Mouse (Mus musculus) bone marrow macrophage, adult 2 months (primary cell): ENCODE measurements around the gene Cd9. TPM values are rescaled to one million over a fixed set of nuclear protein-coding genes. Genes with fewer than 3 reads are reported as not detected.

Experiments used
- H3K27ac ChIP-seq: 2 replicates; pipeline ENCODE4 v1.5.1; 2012; ENCODE audit warnings: low read depth, low read length; ENCODE audit not compliant: insufficient read depth
- H3K4me1 ChIP-seq: 2 replicates; pipeline ENCODE4 v1.6.1; 2012; ENCODE audit warnings: low read length; ENCODE audit not compliant: control insufficient read depth, insufficient read depth
- H3K4me3 ChIP-seq: 2 replicates; pipeline ENCODE4 v1.5.1; 2012; ENCODE audit warnings: mild to moderate bottlenecking, low read length, moderate library complexity; ENCODE audit not compliant: insufficient read depth
- CTCF ChIP-seq: IDR thresholded peaks from 2 replicates; pipeline ENCODE4 v1.5.1; 2012; ENCODE audit warnings: low read depth, mild to moderate bottlenecking, low read length, moderate library complexity
- POLR2A ChIP-seq: IDR thresholded peaks from 2 replicates; pipeline ENCODE4 v1.6.1; 2012; ENCODE audit warnings: mild to moderate bottlenecking, low read depth, low read length, borderline replicate concordance
- polyA plus RNA-seq: library from polyadenylated mRNA; stranded (reverse); fragments of >200 nt; gene quantifications from 2 replicates; pipeline ENCODE4 v1.2.4, GENCODE M21; 2012; ENCODE audit not compliant: missing spikeins, insufficient read depth, insufficient read length

The Cd9 gene
- 321 and 343 TPM in 2 replicates for polyA plus RNA-seq

GRCm38 (mm10) chr6:125494092-125494871 lies at the start of gene Cd9:
Gene Cd9 (minus strand): TSS chr6:125494791.
- TF ChIP-seq POLR2A: no peak
- TF ChIP-seq CTCF: no peak

GRCm38 (mm10) chr6:125541296-125541695 lies 46.7 kb upstream of the Cd9 start:
- no peak for TF ChIP-seq POLR2A
- no peak for TF ChIP-seq CTCF
- H3K27ac ChIP-seq: peak overlapping the region; percentile 92
- H3K4me3 ChIP-seq: no peak overlapping the region
- peaks cover 44% of the 10 kb centered on the region for H3K4me1 ChIP-seq

More at GRCm38 (mm10) chr6:125494092-125494871, at the start of gene Cd9:
- H3K4me1 ChIP-seq: peaks cover 40% of the 10 kb centered on the region
- peak within 1 kb of the TSS; percentile 87 for H3K4me3 ChIP-seq
- H3K27ac ChIP-seq: peak within 1 kb of the TSS; percentile 50

GRCm38 (mm10) chr6:125540826-125541225 lies 46.2 kb upstream of the Cd9 start:
- TF ChIP-seq CTCF: no peak
- TF ChIP-seq POLR2A: no peak
- H3K4me1 ChIP-seq: peaks cover 44% of the 10 kb centered on the region
- peak overlapping the region; percentile 92 for H3K27ac ChIP-seq
- peak overlapping the region; percentile 19; the same call in 1 of the 2 replicates for H3K4me3 ChIP-seq

GRCm38 (mm10) chr6:125540199-125540598 lies 45.6 kb upstream of the Cd9 start:
- Histone ChIP-seq H3K4me1 (peaks cover 44% of the 10 kb centered on the region), H3K27ac (peak overlapping the region; percentile 92), H3K4me3 (no peak overlapping the region; the same call in 1 of the 2 replicates)
- TF ChIP-seq CTCF: no peak
- no peak for TF ChIP-seq POLR2A

- H3K27ac ChIP-seq: peak overlapping the region; percentile 57
- peaks cover 42% of the 10 kb centered on the region for H3K4me1 ChIP-seq
- no peak overlapping the region for H3K4me3 ChIP-seq
- TF ChIP-seq POLR2A (no peak), CTCF (no peak)
Measured at GRCm38 (mm10) chr6:125539423-125539822, 44.8 kb upstream of the Cd9 start.

- H3K4me3 ChIP-seq: no peak overlapping the region
- TF ChIP-seq CTCF (no peak), POLR2A (no peak)
- peak overlapping the region; percentile 50 for H3K27ac ChIP-seq
- H3K4me1 ChIP-seq: peaks cover 43% of the 10 kb centered on the region
Measured at GRCm38 (mm10) chr6:125538469-125538868, 43.9 kb upstream of the Cd9 start.

GRCm38 (mm10) chr6:125534990-125535389 lies 40.4 kb upstream of the Cd9 start:
- TF ChIP-seq CTCF: no peak
- TF ChIP-seq POLR2A: no peak
- H3K4me3 ChIP-seq: no peak overlapping the region
- peaks cover 46% of the 10 kb centered on the region for H3K4me1 ChIP-seq
- H3K27ac ChIP-seq: no peak overlapping the region

GRCm38 (mm10) chr6:125533104-125533650 lies 38.6 kb upstream of the Cd9 start:
- Histone ChIP-seq H3K4me1 (peaks cover 43% of the 10 kb centered on the region), H3K27ac (peak overlapping the region; percentile 33), H3K4me3 (peak overlapping the region; percentile 32)
- TF ChIP-seq CTCF: no peak
- TF ChIP-seq POLR2A: no peak

GRCm38 (mm10) chr6:125529479-125529878 lies 34.9 kb upstream of the Cd9 start:
- no peak overlapping the region for H3K4me3 ChIP-seq
- no peak overlapping the region for H3K27ac ChIP-seq
- peaks cover 55% of the 10 kb centered on the region for H3K4me1 ChIP-seq
- no peak for TF ChIP-seq POLR2A
- TF ChIP-seq CTCF: no peak

GRCm38 (mm10) chr6:125528614-125529200 lies 34.1 kb upstream of the Cd9 start:
- Histone ChIP-seq H3K4me3 (no peak overlapping the region), H3K4me1 (peaks cover 53% of the 10 kb centered on the region), H3K27ac (no peak overlapping the region)
- no peak for TF ChIP-seq CTCF
- TF ChIP-seq POLR2A: no peak
